Mouse (Mus musculus): ENCODE measurements at regions not wholly inside any gene's neighbourhood (a gene's known extent, or its start where the extent isn't known, plus 50 kb on each side); places are given as distances from the start of the nearest gene placed in this dataset.

- TF ChIP-seq CTCF (IDR thresholded peaks at IDR 0.05; ENCODE audit: insufficient read depth, low read length) (no peak), POLR2A (IDR thresholded peaks at IDR 0.05; ENCODE audit: borderline replicate concordance, extremely low read depth, low read depth, low read length) (no peak)
Observed at GRCm38 (mm10) chr1:91668530-91668929, 128.2 kb downstream of the Asb1 start.
